ENCODE assay signal across 8 mouse cellular contexts in genomic region chr7:84779276-84779825, GRCm38 (mm10).
A peak's percentile ranks its signal among the peaks of the same experiment; 100 is the strongest.
DNase-seq lines count a peak whose midpoint lies in the region; ATAC-seq lines count a peak whose summit lies in the region.

No protein-coding gene starts in this region.

- peak; percentile 99 for ATAC-seq in common myeloid progenitor, adult 5-6 weeks (replicated peaks; ENCODE audit: low read depth, poor library complexity, severe bottlenecking)
- peak; percentile 99 for ATAC-seq in megakaryocyte progenitor cell, adult 5-6 weeks (replicated peaks; ENCODE audit: poor library complexity)

- DNase-seq in ZHBTc4 (ENCODE audit: low read depth, low spot score), result peak; percentile 97
- DNase-seq in gastrocnemius, adult 8-10 months (ENCODE audit: low spot score in 2 of 2), result peak; percentile 66 to 74
- peak; percentile 89 for DNase-seq in induced T-regulatory cell, adult 2 months (ENCODE audit: low read depth)
- peak; percentile 72 to 92 for DNase-seq in left cerebral cortex, adult 9 months (ENCODE audit: low spot score in 2 of 2)
- DNase-seq in right cerebral cortex, postnatal 14 days, result peak; percentile 88
- DNase-seq in urinary bladder, postnatal 36 days (ENCODE audit: low spot score in 2 of 2), result peak; percentile 76 to 78

Comparison
In these comparisons a context has a peak if more than half of its experiments do, and no peak if none do; other contexts are left out.
1. Peak in every context shown above with its lines: DNase-seq and ATAC-seq.